Mouse (Mus musculus): ENCODE measurements at regions not wholly inside any gene's neighbourhood (a gene's known extent, or its start where the extent isn't known, plus 50 kb on each side); places are given as distances from the start of the nearest gene placed in this dataset.
A peak's percentile ranks its signal among the peaks of the same experiment; 100 is the strongest.

DNA sequence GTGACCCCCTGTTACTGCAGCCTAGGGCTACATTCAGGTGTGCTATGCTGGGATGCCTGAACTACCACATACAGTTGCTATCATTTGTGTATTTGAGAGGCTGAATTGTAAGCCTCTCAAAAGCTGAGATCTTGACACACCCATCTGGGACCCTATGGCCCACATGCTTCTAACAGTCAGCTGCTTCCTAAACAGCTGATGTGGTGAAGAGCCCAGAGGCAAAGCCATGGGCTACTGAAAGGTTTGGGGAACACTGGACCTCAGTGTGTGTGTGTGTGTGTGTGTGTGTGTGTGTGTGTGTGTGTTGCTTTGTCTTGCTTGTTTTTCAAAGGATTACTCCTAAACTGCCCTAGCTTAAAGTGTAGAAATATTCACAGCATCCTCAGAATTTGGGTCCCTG, 75.0 kb downstream of the Lbh start:
- Histone ChIP-seq H3K4me1 (replicated peaks) (peaks cover 16% of the 10 kb centered on the region), H3K4me3 (replicated peaks) (no peak overlapping the region), H3K27me3 (replicated peaks) (no peaks in the 10 kb centered on the region), H3K36me3 (no peaks in the 10 kb centered on the region), H3K9me3 (no peaks in the 10 kb centered on the region), H3K9ac (no peak overlapping the region), H3K27ac (no peak overlapping the region), H3K4me2 (replicated peaks) (no peak overlapping the region)
- no peak for ATAC-seq

DNA sequence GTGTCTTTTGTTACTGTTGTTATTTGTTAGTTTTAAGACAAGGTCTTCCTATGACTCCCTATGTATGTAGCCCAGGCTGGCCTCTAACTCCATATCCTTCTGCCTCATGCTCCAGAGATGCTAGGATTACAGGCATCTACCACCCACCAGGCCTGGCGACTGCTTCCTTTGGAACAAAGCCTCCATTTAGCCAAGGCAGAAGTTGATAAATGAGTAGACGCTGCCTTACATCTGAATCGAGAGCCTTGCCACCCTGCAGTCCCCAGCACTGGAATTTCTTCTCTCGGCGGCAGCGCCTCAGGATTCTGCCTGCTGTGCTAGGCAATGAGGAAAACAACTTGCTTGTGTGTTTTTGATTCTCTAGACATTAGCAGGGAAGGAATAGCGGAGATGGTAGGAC, 75.5 kb downstream of the Lbh start:
- WGBS: 63% methylated on average over 7 of the region's 7 CpGs

DNA sequence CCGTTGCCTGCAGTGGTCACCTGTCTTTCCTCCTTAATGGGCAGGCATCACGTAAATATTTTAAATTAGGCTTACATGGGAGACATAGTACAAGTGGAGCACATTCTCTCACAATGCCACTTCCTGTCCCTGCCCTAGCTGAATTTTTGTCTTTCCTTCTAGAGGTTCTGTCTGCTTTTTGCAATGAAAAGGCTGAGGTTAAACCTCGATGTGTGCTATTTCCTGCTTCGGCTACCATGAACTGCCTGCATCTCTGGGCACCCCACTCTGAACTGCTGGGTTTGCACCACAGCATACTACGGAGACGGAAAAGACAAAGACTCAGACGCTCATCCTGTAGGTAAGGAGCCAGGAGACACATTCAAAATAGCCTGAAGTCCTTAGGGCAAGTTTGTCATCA, 78.4 kb downstream of the Lbh start:
- H3K9me3 ChIP-seq: no peaks in the 10 kb centered on the region
- no peak for ATAC-seq
- no peak overlapping the region for H3K4me2 ChIP-seq (replicated peaks)
- 62% methylated on average over 7 of the region's 7 CpGs for WGBS
- no peak overlapping the region for H3K27ac ChIP-seq
- no peaks in the 10 kb centered on the region for H3K36me3 ChIP-seq
- H3K4me3 ChIP-seq (replicated peaks): no peak overlapping the region
- peaks cover 16% of the 10 kb centered on the region for H3K4me1 ChIP-seq (replicated peaks)
- H3K27me3 ChIP-seq (replicated peaks): no peaks in the 10 kb centered on the region
- no peak overlapping the region for H3K9ac ChIP-seq

More for the DNA sequence above, 75.5 kb downstream of the Lbh start:
- H3K27ac ChIP-seq: no peak overlapping the region
- no peak overlapping the region for H3K4me2 ChIP-seq (replicated peaks)
- no peaks in the 10 kb centered on the region for H3K27me3 ChIP-seq (replicated peaks)
- H3K9ac ChIP-seq: no peak overlapping the region
- no peaks in the 10 kb centered on the region for H3K9me3 ChIP-seq
- H3K4me1 ChIP-seq (replicated peaks): peaks cover 16% of the 10 kb centered on the region
- H3K4me3 ChIP-seq (replicated peaks): no peak overlapping the region
- no peak for ATAC-seq
- H3K36me3 ChIP-seq: no peaks in the 10 kb centered on the region

GRCm38 (mm10) chr17:72997301-72997921, 79.3 kb downstream of the Lbh start:
- H3K27ac ChIP-seq: no peak overlapping the region; the same call in 1 of the 2 replicates
- H3K9me3 ChIP-seq: no peaks in the 10 kb centered on the region
- H3K36me3 ChIP-seq: no peaks in the 10 kb centered on the region
- H3K4me1 ChIP-seq (replicated peaks): peaks cover 16% of the 10 kb centered on the region
- ATAC-seq: peak; percentile 65
- no peak overlapping the region for H3K4me3 ChIP-seq (replicated peaks)
- no peak overlapping the region for H3K9ac ChIP-seq
- WGBS: 20% methylated on average over 5 of the region's 5 CpGs
- H3K27me3 ChIP-seq (replicated peaks): no peaks in the 10 kb centered on the region
- H3K4me2 ChIP-seq (replicated peaks): no peak overlapping the region

DNA sequence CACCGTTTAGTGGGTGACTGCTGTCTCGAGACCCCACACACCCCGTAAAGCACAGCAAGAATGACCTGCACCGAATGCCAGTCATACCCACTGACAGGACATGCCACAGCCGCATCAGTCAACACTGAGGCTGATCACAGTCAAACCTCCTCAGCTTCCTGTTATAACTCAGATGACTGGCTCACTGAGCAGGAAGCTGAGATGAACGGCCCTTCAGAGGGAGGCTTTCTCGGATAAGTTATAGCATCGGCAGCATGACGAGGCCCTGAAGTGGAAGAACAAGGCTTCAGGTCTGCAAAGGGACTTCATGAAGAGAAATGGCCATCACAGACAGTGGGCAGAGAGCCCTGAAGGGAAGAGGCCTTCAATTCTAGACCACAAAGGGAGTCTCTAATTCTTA, 87.0 kb downstream of the Lbh start:
- Histone ChIP-seq H3K27ac (no peak overlapping the region), H3K9me3 (no peaks in the 10 kb centered on the region), H3K27me3 (replicated peaks) (no peaks in the 10 kb centered on the region), H3K4me2 (replicated peaks) (no peak overlapping the region), H3K4me1 (replicated peaks) (peaks cover 9% of the 10 kb centered on the region), H3K36me3 (no peaks in the 10 kb centered on the region), H3K9ac (no peak overlapping the region), H3K4me3 (replicated peaks) (no peak overlapping the region)
- 70% methylated on average over 9 of the region's 9 CpGs for WGBS
- no peak for ATAC-seq

DNA sequence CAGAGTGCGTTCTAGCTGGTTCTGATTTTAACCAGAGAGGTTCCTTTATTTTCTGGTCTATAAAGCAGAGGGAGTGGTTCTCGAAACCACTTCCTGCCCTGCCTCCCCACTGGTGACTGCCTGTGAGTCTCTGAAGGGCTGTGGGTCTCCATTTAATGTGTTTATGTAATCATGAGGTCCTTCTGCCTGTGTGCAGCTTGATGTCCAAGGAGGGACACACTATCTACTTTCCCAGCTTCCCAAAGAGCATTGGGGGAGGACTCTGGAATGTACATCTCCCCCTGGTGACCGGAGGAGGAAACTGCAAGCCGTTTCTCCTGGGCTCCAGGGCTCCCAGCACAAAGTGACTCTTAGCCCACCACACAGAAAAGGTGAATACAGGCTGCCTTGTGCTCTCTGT, 90.8 kb downstream of the Lbh start:
- no peak overlapping the region for H3K4me3 ChIP-seq (replicated peaks)
- no peak overlapping the region for H3K4me2 ChIP-seq (replicated peaks)
- H3K27ac ChIP-seq: no peak overlapping the region

GRCm38 (mm10) chr17:73009962-73010361, 91.9 kb downstream of the Lbh start:
- H3K4me2 ChIP-seq (replicated peaks): no peak overlapping the region
- no peaks in the 10 kb centered on the region for H3K27me3 ChIP-seq (replicated peaks)
- H3K9ac ChIP-seq: no peak overlapping the region
- no peaks in the 10 kb centered on the region for H3K36me3 ChIP-seq
- peak overlapping the region; percentile 51; the same call in 1 of the 2 replicates for H3K27ac ChIP-seq
- H3K4me1 ChIP-seq (replicated peaks): peaks cover 20% of the 10 kb centered on the region
- H3K9me3 ChIP-seq: no peaks in the 10 kb centered on the region
- no peak overlapping the region for H3K4me3 ChIP-seq (replicated peaks)
- ATAC-seq: peak; percentile 44; the same call in 1 of the 2 replicates
- 45% methylated on average over 4 of the region's 4 CpGs for WGBS

More for the DNA sequence above, 90.8 kb downstream of the Lbh start:
- H3K36me3 ChIP-seq: no peaks in the 10 kb centered on the region
- 59% methylated on average over 4 of the region's 4 CpGs for WGBS
- no peaks in the 10 kb centered on the region for H3K27me3 ChIP-seq (replicated peaks)
- no peaks in the 10 kb centered on the region for H3K9me3 ChIP-seq
- peaks cover 18% of the 10 kb centered on the region for H3K4me1 ChIP-seq (replicated peaks)
- no peak for ATAC-seq
- no peak overlapping the region for H3K9ac ChIP-seq

GRCm38 (mm10) chr17:73012356-73012755, 94.3 kb downstream of the Lbh start:
- Histone ChIP-seq H3K9ac (no peak overlapping the region), H3K4me2 (replicated peaks) (no peak overlapping the region), H3K9me3 (no peaks in the 10 kb centered on the region), H3K4me1 (replicated peaks) (peaks cover 20% of the 10 kb centered on the region), H3K27ac (no peak overlapping the region), H3K4me3 (replicated peaks) (no peak overlapping the region), H3K27me3 (replicated peaks) (no peaks in the 10 kb centered on the region), H3K36me3 (no peaks in the 10 kb centered on the region)
- whole genome bisulfite sequencing: 47% methylated on average over 6 of the region's 6 CpGs
- no peak for ATAC-seq

DNA sequence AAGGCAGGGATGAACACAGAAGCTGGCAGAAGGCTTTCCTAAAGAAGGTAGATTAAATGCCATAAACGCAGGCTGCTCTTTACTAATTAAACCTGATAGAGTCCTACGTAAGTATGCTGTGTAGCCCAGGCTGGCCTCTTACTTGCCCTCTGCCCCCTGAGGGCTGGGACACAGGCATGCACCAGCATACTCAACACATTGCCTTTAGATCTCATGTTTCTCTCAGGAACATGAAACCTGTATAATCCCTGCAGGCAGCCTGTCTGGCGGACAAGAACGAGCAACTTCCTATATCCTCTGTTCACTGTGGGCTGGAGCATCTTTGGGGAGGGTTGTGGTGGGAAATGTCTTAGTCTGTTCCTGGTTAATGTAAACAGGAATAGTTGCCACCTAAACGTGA, 94.8 kb upstream of the Lclat1 start:
- Histone ChIP-seq H3K27ac (no peak overlapping the region), H3K4me1 (replicated peaks) (peaks cover 20% of the 10 kb centered on the region), H3K4me2 (replicated peaks) (no peak overlapping the region), H3K4me3 (replicated peaks) (no peak overlapping the region), H3K27me3 (replicated peaks) (no peaks in the 10 kb centered on the region), H3K9me3 (no peaks in the 10 kb centered on the region), H3K36me3 (no peaks in the 10 kb centered on the region), H3K9ac (no peak overlapping the region)
- ATAC-seq: no peak
- 58% methylated on average over 5 of the region's 5 CpGs for WGBS

- WGBS: 64% methylated on average over 9 of the region's 9 CpGs
- H3K4me1 ChIP-seq (replicated peaks): peaks cover 16% of the 10 kb centered on the region
- H3K4me3 ChIP-seq (replicated peaks): no peak overlapping the region
- no peaks in the 10 kb centered on the region for H3K27me3 ChIP-seq (replicated peaks)
- no peaks in the 10 kb centered on the region for H3K9me3 ChIP-seq
- no peak overlapping the region for H3K9ac ChIP-seq
- ATAC-seq: no peak
- no peak overlapping the region for H3K4me2 ChIP-seq (replicated peaks)
- H3K36me3 ChIP-seq: no peaks in the 10 kb centered on the region
- no peak overlapping the region for H3K27ac ChIP-seq
Observed at GRCm38 (mm10) chr17:73014090-73014853, 93.5 kb upstream of the Lclat1 start.

GRCm38 (mm10) chr17:73017173-73017572, 90.6 kb upstream of the Lclat1 start:
- Histone ChIP-seq H3K9me3 (no peaks in the 10 kb centered on the region), H3K27ac (no peak overlapping the region), H3K4me1 (replicated peaks) (peaks cover 10% of the 10 kb centered on the region), H3K27me3 (replicated peaks) (no peaks in the 10 kb centered on the region), H3K36me3 (no peaks in the 10 kb centered on the region), H3K4me2 (replicated peaks) (no peak overlapping the region), H3K9ac (no peak overlapping the region), H3K4me3 (replicated peaks) (no peak overlapping the region)
- WGBS: 60% methylated on average over 5 of the region's 5 CpGs
- ATAC-seq: no peak

GRCm38 (mm10) chr17:73022630-73023051, 85.1 kb upstream of the Lclat1 start:
- peaks cover 9% of the 10 kb centered on the region; the same call in 1 of the 2 replicates for H3K4me1 ChIP-seq (replicated peaks)
- no peaks in the 10 kb centered on the region for H3K9me3 ChIP-seq
- H3K4me2 ChIP-seq (replicated peaks): no peak overlapping the region
- WGBS: 24% methylated on average over 8 of the region's 8 CpGs
- H3K4me3 ChIP-seq (replicated peaks): no peak overlapping the region
- H3K27me3 ChIP-seq (replicated peaks): no peaks in the 10 kb centered on the region
- peak overlapping the region; percentile 29; the same call in 1 of the 2 replicates for H3K27ac ChIP-seq
- ATAC-seq: peak; percentile 90
- no peak overlapping the region for H3K9ac ChIP-seq
- no peaks in the 10 kb centered on the region for H3K36me3 ChIP-seq
